Mouse (Mus musculus) cerebellum, postnatal 36 days (tissue): ENCODE measurements around the gene Tnni2.

Experiments
- DNase-seq, 2 experiments: peaks; one replicate each; pipeline ENCODE4 v3.0.0; 2021 to 2022; ENCODE audit warnings: mixed read lengths in 2 of 2

The Tnni2 gene

DNA sequence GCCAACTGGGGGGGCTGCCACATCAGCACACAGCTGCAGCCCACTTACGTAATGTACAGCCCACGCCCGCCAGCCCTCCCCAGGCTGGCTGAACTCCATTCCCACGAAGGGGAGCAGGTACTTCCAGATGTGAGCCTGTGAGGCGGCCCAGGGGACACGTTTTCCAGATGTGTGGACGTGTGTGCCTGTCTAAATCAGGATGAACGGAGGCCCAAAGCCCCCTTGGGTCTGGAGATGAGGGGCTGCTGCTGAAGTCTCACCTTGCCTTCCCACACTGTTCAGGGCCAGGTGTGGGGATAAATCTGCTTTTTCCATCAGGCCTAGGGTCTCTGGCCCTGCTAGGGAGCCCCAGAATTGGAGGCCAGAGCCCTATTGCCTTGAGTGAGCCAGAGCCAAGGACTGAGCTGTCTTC lies 45.1 kb downstream of the Tnni2 start:
- DNase-seq, result no peak

GRCm38 (mm10) chr7:142487341-142487859 lies 45.8 kb downstream of the Tnni2 start:
- DNase-seq, result no peak

GRCm38 (mm10) chr7:142488053-142488452 lies 46.4 kb downstream of the Tnni2 start:
- no peak for DNase-seq

DNA sequence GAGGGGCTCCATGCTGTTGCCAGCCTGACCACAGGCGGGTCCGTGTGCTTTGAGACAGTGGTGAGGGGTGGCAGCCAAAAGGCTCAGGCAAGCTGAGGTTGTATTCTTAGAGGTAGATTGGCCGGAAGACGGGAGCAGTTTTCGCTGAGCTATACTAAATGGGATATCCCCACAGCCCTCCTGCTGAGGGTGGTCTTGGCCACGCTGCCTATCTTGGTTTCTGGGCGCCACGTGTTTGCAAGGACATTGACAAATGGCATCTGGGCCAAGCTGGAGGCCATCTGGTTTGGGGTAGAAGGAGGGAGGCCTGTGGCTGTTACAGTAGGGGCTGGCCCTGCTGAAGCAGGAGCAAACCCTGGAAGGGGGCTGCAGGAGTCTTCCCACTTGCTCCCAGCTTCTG lies 51.9 kb downstream of the Tnni2 start:
- no peak for DNase-seq
